Mouse (Mus musculus) megakaryocyte, embryonic 14.5 days (primary cell): ENCODE results near the gene S100b. TPM values are rescaled to one million over a fixed set of nuclear protein-coding genes. Genes with fewer than 3 reads are reported as not detected.

Source experiments
- H3K27me3 ChIP-seq: replicated peaks from 2 replicates; pipeline ENCODE3; 2012; ENCODE audit warnings: inconsistent platforms
- H3K36me3 ChIP-seq: replicated peaks from 2 replicates; pipeline ENCODE3; 2012; ENCODE audit warnings: low read length, inconsistent platforms, mixed read lengths
- H3K4me1 ChIP-seq: 2 replicates; pipeline ENCODE4 v1.6.1; 2012; ENCODE audit warnings: inconsistent platforms
- H3K4me3 ChIP-seq: replicated peaks from 2 replicates; pipeline ENCODE3; 2012; ENCODE audit warnings: moderate library complexity, mild to moderate bottlenecking, inconsistent platforms
- H3K9me3 ChIP-seq: 2 replicates; pipeline ENCODE4 v1.6.1; 2012; ENCODE audit warnings: inconsistent platforms
- FLI1 ChIP-seq: IDR thresholded peaks from 2 replicates; pipeline ENCODE4 v1.6.1; 2012; ENCODE audit warnings: low read length, inconsistent platforms, mixed read lengths
- GATA1 ChIP-seq: IDR thresholded peaks from 3 replicates; pipeline ENCODE4 v1.6.1; 2012; ENCODE audit warnings: mixed read lengths, low read length, inconsistent platforms, borderline replicate concordance
- polyA plus RNA-seq: library from polyadenylated mRNA; stranded (reverse); fragments of >175 nt; gene quantifications from 2 replicates; pipeline ENCODE4 v1.2.3, GENCODE M21; 2012; ENCODE audit warnings: low replicate concordance; ENCODE audit not compliant: insufficient read depth

The S100b gene
- polyA plus RNA-seq, 1 experiment, result not detected

DNA sequence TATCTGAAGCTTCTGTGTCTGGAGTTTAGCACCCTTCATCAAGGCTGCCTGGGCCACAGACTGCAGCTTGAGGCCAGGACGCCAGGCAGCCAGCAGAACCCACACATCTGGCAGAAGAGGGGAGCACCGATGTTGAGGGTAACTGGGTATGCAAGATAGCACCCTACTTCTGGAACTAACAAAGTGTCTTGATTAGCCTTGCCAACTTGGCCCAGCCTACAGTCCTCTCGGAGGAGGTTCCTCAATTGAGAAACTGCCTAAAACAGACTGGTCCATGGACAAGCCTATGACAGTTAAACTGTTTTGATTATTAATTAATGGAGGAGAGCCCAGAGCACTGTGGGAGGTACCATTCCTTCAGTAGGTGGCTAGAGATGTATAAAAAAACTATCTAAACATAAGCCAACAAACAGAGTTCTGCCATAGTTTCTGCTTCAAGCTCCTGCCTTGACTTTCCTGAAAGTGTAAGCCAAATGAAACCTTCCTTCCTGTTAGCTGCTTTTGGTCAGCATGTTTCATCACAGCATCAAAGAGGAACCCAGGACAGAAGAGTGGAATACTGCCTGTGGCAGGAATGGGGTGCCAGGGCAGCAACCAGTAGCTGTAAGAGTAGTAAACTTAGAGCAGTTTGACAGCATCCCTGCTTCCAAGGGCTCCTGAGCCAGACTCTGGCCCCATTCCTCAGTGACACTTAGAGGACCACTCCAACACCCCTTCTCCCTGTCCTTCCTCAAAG lies 36.5 kb downstream of the S100b start:
- Histone ChIP-seq H3K27me3 (no peaks in the 10 kb centered on the region), H3K9me3 (no peaks in the 10 kb centered on the region), H3K4me3 (no peak overlapping the region), H3K36me3 (peaks cover 77% of the 10 kb centered on the region), H3K4me1 (peaks cover 15% of the 10 kb centered on the region)
- no peak for TF ChIP-seq GATA1
- TF ChIP-seq FLI1, result no peak

DNA sequence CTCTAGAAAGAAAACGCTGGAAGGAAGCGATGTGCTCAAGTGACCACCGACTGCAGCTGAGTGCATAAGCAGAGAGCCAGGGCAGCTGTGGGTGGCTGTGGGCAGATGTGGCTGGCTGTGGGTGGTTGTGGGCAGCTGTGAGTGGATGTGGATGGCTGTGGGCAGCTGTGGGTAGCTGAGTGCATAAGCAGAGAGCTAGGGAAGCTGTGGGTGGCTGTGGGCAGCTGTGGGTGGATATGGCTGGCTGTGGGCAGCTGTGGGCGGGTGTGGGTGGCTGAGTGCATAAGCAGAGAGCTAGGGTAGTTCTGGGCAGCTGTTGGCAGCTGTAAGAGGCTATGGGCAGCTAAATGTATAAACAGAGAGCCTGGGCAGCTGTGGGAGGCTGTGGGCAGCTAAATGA lies 39.6 kb downstream of the S100b start:
- H3K9me3 ChIP-seq, result no peaks in the 10 kb centered on the region
- peaks cover 15% of the 10 kb centered on the region for H3K4me1 ChIP-seq
- peaks cover 82% of the 10 kb centered on the region for H3K36me3 ChIP-seq
- no peak overlapping the region for H3K4me3 ChIP-seq
- no peak for TF ChIP-seq FLI1
- no peak for TF ChIP-seq GATA1
- no peaks in the 10 kb centered on the region for H3K27me3 ChIP-seq

DNA sequence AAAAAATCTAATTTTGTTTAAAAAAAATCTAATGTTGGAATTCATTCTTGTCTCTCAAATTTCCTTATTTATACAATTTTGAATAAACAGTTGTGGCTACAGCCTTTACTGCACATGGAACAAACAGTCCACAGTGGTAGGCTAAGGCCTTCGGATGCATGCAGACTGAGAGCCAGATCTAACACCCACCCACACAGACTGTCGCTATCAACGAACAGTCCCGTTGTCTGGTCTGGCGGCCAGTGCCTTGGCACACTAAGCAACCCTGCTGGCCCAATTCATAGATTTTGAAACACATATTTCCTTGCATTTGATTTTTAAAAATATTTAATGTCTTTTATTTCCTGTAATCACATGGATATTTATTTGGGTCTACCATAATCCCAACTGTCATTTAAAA lies 46.5 kb downstream of the S100b start:
- TF ChIP-seq GATA1, result no peak
- TF ChIP-seq FLI1, result no peak

DNA sequence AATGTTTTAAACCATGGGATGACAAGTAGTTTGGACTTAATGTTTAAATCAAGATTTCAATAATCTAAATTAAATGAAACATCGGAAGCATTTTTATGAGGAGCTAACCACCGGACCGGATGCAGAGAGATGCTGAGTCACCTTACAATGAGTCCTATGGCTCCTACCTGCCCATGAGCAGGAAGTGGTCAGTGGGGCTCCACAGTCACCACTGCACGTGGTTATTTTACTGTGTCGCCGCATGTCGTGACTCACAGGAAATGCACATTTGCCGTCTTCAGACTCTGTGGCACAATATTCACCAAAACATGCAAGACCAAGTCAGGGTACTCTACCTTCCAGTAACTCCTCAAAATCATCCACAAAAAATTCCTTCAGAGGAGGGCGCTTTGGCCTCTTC lies 53.1 kb downstream of the S100b start:
- H3K36me3 ChIP-seq, result peaks cover 38% of the 10 kb centered on the region
- peak overlapping the region; percentile 60 for H3K4me3 ChIP-seq
- peaks cover 44% of the 10 kb centered on the region for H3K4me1 ChIP-seq
- no peaks in the 10 kb centered on the region for H3K27me3 ChIP-seq
- no peaks in the 10 kb centered on the region for H3K9me3 ChIP-seq
- TF ChIP-seq FLI1, result no peak
- TF ChIP-seq GATA1, result no peak

More for the DNA sequence above, 46.5 kb downstream of the S100b start:
- Histone ChIP-seq H3K9me3 (no peaks in the 10 kb centered on the region), H3K36me3 (peaks cover 63% of the 10 kb centered on the region), H3K4me3 (no peak overlapping the region), H3K4me1 (peaks cover 4% of the 10 kb centered on the region; the same call in 1 of the 2 replicates), H3K27me3 (no peaks in the 10 kb centered on the region)

Other genes with a start within 250 kb of the S100b start
- 0.64 and 3.0 TPM in 2 replicates for gene Zfp280b, start 221.2 kb upstream of the S100b start, polyA plus RNA-seq
- not detected in 2 replicates for gene Slc5a4b, start 142.9 kb upstream of the S100b start, polyA plus RNA-seq
- not detected in 2 replicates for gene Slc5a4a, start 106.4 kb upstream of the S100b start, polyA plus RNA-seq
- gene Prmt2, start 16.0 kb upstream of the S100b start, polyA plus RNA-seq, result 11.5 and 19.6 TPM in 2 replicates
- gene Dip2a, start 91.4 kb downstream of the S100b start, polyA plus RNA-seq, result 2.1 and 6.7 TPM in 2 replicates
- not detected in 2 replicates for gene AC141477.1, start 186.6 kb downstream of the S100b start, polyA plus RNA-seq
- gene Pcnt, start 188.9 kb downstream of the S100b start, polyA plus RNA-seq, result 32.3 and 41.3 TPM in 2 replicates
- not detected in 2 replicates for gene 2610028H24Rik, start 195.2 kb downstream of the S100b start, polyA plus RNA-seq
- gene Mcm3ap, start 215.1 kb downstream of the S100b start, polyA plus RNA-seq, result 4.7 and 33.6 TPM in 2 replicates
- gene Ybey, start 215.3 kb downstream of the S100b start, polyA plus RNA-seq, result 0.74 TPM in 1 of 2 replicates, not detected in the other